Mouse (Mus musculus) inflammation-experienced regulatory T-cells, adult 6 months (primary cell): Measurements from ENCODE around the gene Ndufs7. TPM values are rescaled to one million over a fixed set of nuclear protein-coding genes. Genes with fewer than 3 reads are reported as not detected.

Experiments used
- ATAC-seq: one replicate; pipeline ENCODE4 v1.8.0; 2017
- polyA plus RNA-seq, 3 experiments: library from polyadenylated mRNA; unstranded; fragments of 100-300 nt; shearing (Covaris generic); gene quantifications; one replicate each; pipeline ENCODE4 v1.2.1; 2017

Gene Ndufs7
- polyA plus RNA-seq, 3 experiments from 2014 or later, result 183 to 267 (median 228) TPM

- peak; percentile 79 for ATAC-seq
These were observed 15.6 kb downstream of the Ndufs7 start for GRCm38 (mm10) chr10:80264341-80265148.

GRCm38 (mm10) chr10:80265149-80265486 is 16.2 kb downstream of the Ndufs7 start:
- no peak for ATAC-seq

GRCm38 (mm10) chr10:80270099-80270498 is 21.2 kb downstream of the Ndufs7 start:
- no peak for ATAC-seq

GRCm38 (mm10) chr10:80270734-80271181 is 21.8 kb downstream of the Ndufs7 start:
- no peak for ATAC-seq

GRCm38 (mm10) chr10:80271186-80271843 is 22.4 kb downstream of the Ndufs7 start:
- ATAC-seq, result peak; percentile 65

- no peak for ATAC-seq
These were observed 23.1 kb downstream of the Ndufs7 start for GRCm38 (mm10) chr10:80271870-80272585.

- no peak for ATAC-seq
These were observed 24.9 kb downstream of the Ndufs7 start for GRCm38 (mm10) chr10:80273847-80274246.

GRCm38 (mm10) chr10:80276238-80276637 is 27.3 kb downstream of the Ndufs7 start:
- ATAC-seq, result no peak

- no peak for ATAC-seq
These were observed 29.5 kb downstream of the Ndufs7 start for GRCm38 (mm10) chr10:80278390-80278789.

- ATAC-seq, result no peak
These were observed 30.4 kb downstream of the Ndufs7 start for GRCm38 (mm10) chr10:80279273-80279672.

GRCm38 (mm10) chr10:80281304-80281703 is 32.4 kb downstream of the Ndufs7 start:
- ATAC-seq, result no peak

- ATAC-seq, result no peak
These were observed 33.0 kb downstream of the Ndufs7 start for GRCm38 (mm10) chr10:80281921-80282371.

- ATAC-seq, result no peak
These were observed 33.8 kb downstream of the Ndufs7 start for GRCm38 (mm10) chr10:80282481-80283441.

GRCm38 (mm10) chr10:80285222-80286070 is 36.5 kb downstream of the Ndufs7 start:
- ATAC-seq, result no peak

- no peak for ATAC-seq
These were observed 39.2 kb downstream of the Ndufs7 start for GRCm38 (mm10) chr10:80288097-80288496.

- no peak for ATAC-seq
These were observed 39.7 kb downstream of the Ndufs7 start for GRCm38 (mm10) chr10:80288657-80289056.

GRCm38 (mm10) chr10:80292251-80293146 is 43.6 kb downstream of the Ndufs7 start, which contains the start of gene Rps15:
Rps15 (plus strand) TSS chr10:80292453.
- peak; percentile 89 for ATAC-seq

- ATAC-seq, result no peak
These were observed 44.4 kb downstream of the Ndufs7 start for GRCm38 (mm10) chr10:80293325-80293724.

GRCm38 (mm10) chr10:80294311-80294710 is 45.4 kb downstream of the Ndufs7 start:
- no peak for ATAC-seq

- no peak for ATAC-seq
These were observed 45.9 kb downstream of the Ndufs7 start for GRCm38 (mm10) chr10:80294788-80295303.
